Mouse (Mus musculus): ENCODE results near the gene Gsk3b. TPM values are rescaled to one million over a fixed set of nuclear protein-coding genes. Genes with fewer than 3 reads are reported as not detected.

Gsk3b gene
- polyA plus RNA-seq, 1 experiment from 2014 or later: 43.0 TPM

GRCm38 (mm10) chr16:38287357-38287756 lies 198.6 kb downstream of the Gsk3b start:
- WGBS: 60% methylated on average over 6 of the region's 6 CpGs
- H3K4me1 ChIP-seq (ENCODE audit: insufficient read depth, low read depth, low read length): no peaks in the 10 kb centered on the region
- H3K4me3 ChIP-seq (ENCODE audit: low read depth, low read length): no peak overlapping the region
- no peak overlapping the region for H3K27ac ChIP-seq (ENCODE audit: low read length)
- H3K36me3 ChIP-seq (ENCODE audit: insufficient read depth, low read length): no peaks in the 10 kb centered on the region
- TF ChIP-seq CTCF (IDR thresholded peaks at IDR 0.05): no peak
- no peak for TF ChIP-seq EP300 (IDR thresholded peaks at IDR 0.05)
- no peaks in the 10 kb centered on the region for H3K9me3 ChIP-seq (ENCODE audit: low read length)
- no peak overlapping the region for H3K4me2 ChIP-seq (replicated peaks; ENCODE audit: low read depth, low read length)
- H3K27me3 ChIP-seq (replicated peaks; ENCODE audit: insufficient read depth, low read length): no peaks in the 10 kb centered on the region
- DNase-seq (ENCODE audit: low spot score) (no peak), ATAC-seq (no peak)
- no peak overlapping the region for H3K9ac ChIP-seq (replicated peaks; ENCODE audit: low read depth)

DNA sequence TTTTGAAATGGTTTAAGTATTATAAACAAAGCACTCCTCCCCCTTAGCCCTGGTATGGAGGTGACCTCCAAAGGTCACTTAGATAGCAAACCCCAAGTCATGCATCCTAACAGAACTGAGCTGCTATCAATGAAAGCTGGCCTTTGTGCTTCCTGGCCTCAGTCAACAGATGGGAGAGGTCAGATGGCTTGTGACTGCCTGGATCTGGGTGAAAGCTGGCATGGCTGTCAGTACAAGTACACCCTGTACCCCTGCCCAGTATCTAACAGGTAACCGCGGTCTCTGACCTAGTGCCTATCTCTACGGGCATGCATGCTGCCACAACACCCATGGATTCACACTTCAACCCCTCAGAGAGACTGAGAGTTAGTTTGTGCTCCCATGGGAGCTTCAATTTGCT lies 199.0 kb downstream of the Gsk3b start:
- ATAC-seq: no peak
- Histone ChIP-seq H3K4me2 (replicated peaks; ENCODE audit: low read depth, low read length) (no peak overlapping the region), H3K27ac (ENCODE audit: low read length) (no peak overlapping the region), H3K9me3 (ENCODE audit: low read length) (no peaks in the 10 kb centered on the region), H3K27me3 (replicated peaks; ENCODE audit: insufficient read depth, low read length) (no peaks in the 10 kb centered on the region), H3K4me1 (ENCODE audit: insufficient read depth, low read depth, low read length) (no peaks in the 10 kb centered on the region), H3K4me3 (ENCODE audit: low read depth, low read length) (no peak overlapping the region), H3K36me3 (ENCODE audit: insufficient read depth, low read length) (no peaks in the 10 kb centered on the region), H3K9ac (replicated peaks; ENCODE audit: low read depth) (no peak overlapping the region)
- no peak for TF ChIP-seq CTCF (IDR thresholded peaks at IDR 0.05)
- TF ChIP-seq EP300 (IDR thresholded peaks at IDR 0.05): no peak
- WGBS: 66% methylated on average over 3 of the region's 3 CpGs
- DNase-seq (ENCODE audit: low spot score): no peak

DNA sequence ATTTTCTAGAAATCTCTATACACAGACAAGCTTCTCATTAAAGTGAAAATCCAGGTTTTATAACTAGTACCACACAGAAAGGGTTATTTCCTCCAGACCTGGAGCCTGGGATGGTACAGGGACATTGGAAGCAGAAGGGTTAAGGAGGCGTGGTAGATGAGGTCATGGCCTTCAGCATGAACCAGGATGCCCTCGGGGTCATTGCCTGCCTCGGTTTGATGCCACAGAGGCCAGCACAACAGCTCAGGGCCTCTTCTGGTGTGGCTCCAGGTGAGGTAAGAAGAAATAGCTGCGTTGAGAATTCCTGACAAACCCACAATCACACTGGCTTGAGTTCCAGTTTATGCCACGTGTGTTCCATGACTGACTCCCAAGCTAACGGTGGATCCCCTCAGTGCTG lies 200.1 kb downstream of the Gsk3b start:
- DNase-seq (ENCODE audit: low spot score): no peak
- 24% methylated on average over 6 of the region's 6 CpGs for whole genome bisulfite sequencing

DNA sequence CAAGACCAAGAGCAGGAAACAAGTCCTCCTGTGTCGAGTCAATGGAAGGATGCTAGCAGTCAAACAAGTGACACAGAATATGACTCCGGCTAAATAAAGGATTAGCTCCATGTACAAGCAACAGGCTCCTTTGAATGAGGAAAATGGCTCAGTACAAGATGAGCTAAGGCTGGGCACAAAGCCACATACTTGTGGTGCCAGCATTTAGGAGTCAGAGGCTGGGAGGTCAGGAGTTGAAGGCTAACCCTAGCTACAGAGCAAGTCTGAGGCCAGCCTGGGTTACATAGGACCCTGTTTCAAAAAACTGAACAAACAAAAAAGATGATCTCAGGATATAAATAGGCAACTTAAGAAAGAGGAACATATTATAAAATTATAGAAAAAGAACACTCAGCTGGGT lies 201.3 kb downstream of the Gsk3b start:
- Histone ChIP-seq H3K4me3 (ENCODE audit: low read depth, low read length) (no peak overlapping the region), H3K4me2 (replicated peaks; ENCODE audit: low read depth, low read length) (no peak overlapping the region), H3K27me3 (replicated peaks; ENCODE audit: insufficient read depth, low read length) (no peaks in the 10 kb centered on the region), H3K27ac (ENCODE audit: low read length) (no peak overlapping the region), H3K9ac (replicated peaks; ENCODE audit: low read depth) (no peak overlapping the region), H3K9me3 (ENCODE audit: low read length) (no peaks in the 10 kb centered on the region), H3K36me3 (ENCODE audit: insufficient read depth, low read length) (no peaks in the 10 kb centered on the region), H3K4me1 (ENCODE audit: insufficient read depth, low read depth, low read length) (no peaks in the 10 kb centered on the region)
- 47% methylated on average over 2 of the region's 2 CpGs for whole genome bisulfite sequencing
- TF ChIP-seq EP300 (IDR thresholded peaks at IDR 0.05) (no peak), CTCF (IDR thresholded peaks at IDR 0.05) (no peak)
- ATAC-seq (no peak), DNase-seq (ENCODE audit: low spot score) (no peak)

More for the DNA sequence above, 200.1 kb downstream of the Gsk3b start:
- no peaks in the 10 kb centered on the region for H3K36me3 ChIP-seq (ENCODE audit: insufficient read depth, low read length)
- H3K27me3 ChIP-seq (replicated peaks; ENCODE audit: insufficient read depth, low read length): no peaks in the 10 kb centered on the region
- no peak overlapping the region for H3K27ac ChIP-seq (ENCODE audit: low read length)
- H3K4me1 ChIP-seq (ENCODE audit: insufficient read depth, low read depth, low read length): no peaks in the 10 kb centered on the region
- ATAC-seq: no peak
- no peak overlapping the region for H3K9ac ChIP-seq (replicated peaks; ENCODE audit: low read depth)
- no peak overlapping the region for H3K4me2 ChIP-seq (replicated peaks; ENCODE audit: low read depth, low read length)
- no peaks in the 10 kb centered on the region for H3K9me3 ChIP-seq (ENCODE audit: low read length)
- TF ChIP-seq EP300 (IDR thresholded peaks at IDR 0.05) (no peak), CTCF (IDR thresholded peaks at IDR 0.05) (no peak)
- H3K4me3 ChIP-seq (ENCODE audit: low read depth, low read length): no peak overlapping the region

GRCm38 (mm10) chr16:38294685-38295348 lies 206.0 kb downstream of the Gsk3b start, which contains the start of gene Nr1i2:
TSS of gene Nr1i2 (minus strand) at chr16:38294824.
- Histone ChIP-seq H3K4me3 (ENCODE audit: low read depth, low read length) (no peak within 1 kb of the TSS), H3K4me1 (ENCODE audit: insufficient read depth, low read depth, low read length) (no peaks in the 10 kb centered on the region), H3K36me3 (ENCODE audit: insufficient read depth, low read length) (no peaks in the 10 kb centered on the region), H3K27ac (ENCODE audit: low read length) (no peak within 1 kb of the TSS), H3K9me3 (ENCODE audit: low read length) (no peaks in the 10 kb centered on the region), H3K4me2 (replicated peaks; ENCODE audit: low read depth, low read length) (no peak within 1 kb of the TSS), H3K27me3 (replicated peaks; ENCODE audit: insufficient read depth, low read length) (no peaks in the 10 kb centered on the region), H3K9ac (replicated peaks; ENCODE audit: low read depth) (no peak within 1 kb of the TSS)
- TF ChIP-seq EP300 (IDR thresholded peaks at IDR 0.05) (no peak), CTCF (IDR thresholded peaks at IDR 0.05) (no peak)
- 37% methylated on average over 7 of the region's 7 CpGs for WGBS
- DNase-seq (ENCODE audit: low spot score) (peak; percentile 65), ATAC-seq (peak; percentile 37)

DNA sequence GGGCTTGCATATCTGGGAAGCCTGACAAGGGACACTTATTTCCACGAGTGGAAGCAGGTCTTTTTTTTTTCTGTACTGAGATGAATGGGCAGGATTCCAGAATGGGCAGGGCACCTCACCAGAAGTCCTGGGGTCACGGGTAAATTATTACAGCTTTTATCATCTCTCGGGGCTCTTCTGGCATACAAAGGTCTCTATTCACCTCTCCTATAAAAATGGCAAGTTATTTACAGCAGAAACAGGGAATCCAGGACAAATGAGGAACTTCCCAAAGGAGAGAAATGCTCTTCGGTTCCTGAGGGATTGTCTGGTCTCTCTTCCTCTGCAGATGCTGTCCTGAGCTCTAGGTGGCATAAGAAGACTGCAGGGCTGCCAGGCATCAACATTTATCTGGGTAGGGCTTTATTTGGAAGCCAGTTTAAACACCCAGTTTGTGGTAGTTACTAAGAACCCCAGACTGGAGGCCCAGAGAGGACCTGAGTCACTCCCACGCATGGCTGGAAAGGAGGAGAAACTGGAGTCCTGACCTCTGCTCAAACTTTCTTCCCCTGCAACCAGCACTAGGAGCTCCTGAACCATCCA lies 206.6 kb downstream of the Gsk3b start:
- no peaks in the 10 kb centered on the region for H3K9me3 ChIP-seq (ENCODE audit: low read length)
- no peak overlapping the region for H3K4me3 ChIP-seq (ENCODE audit: low read depth, low read length)
- H3K4me1 ChIP-seq (ENCODE audit: insufficient read depth, low read depth, low read length): no peaks in the 10 kb centered on the region
- TF ChIP-seq CTCF (IDR thresholded peaks at IDR 0.05) (peak; percentile 59), EP300 (IDR thresholded peaks at IDR 0.05) (no peak)
- H3K27ac ChIP-seq (ENCODE audit: low read length): no peak overlapping the region
- H3K36me3 ChIP-seq (ENCODE audit: insufficient read depth, low read length): no peaks in the 10 kb centered on the region
- ATAC-seq (no peak), DNase-seq (ENCODE audit: low spot score) (peak; percentile 32)
- H3K9ac ChIP-seq (replicated peaks; ENCODE audit: low read depth): no peak overlapping the region
- H3K4me2 ChIP-seq (replicated peaks; ENCODE audit: low read depth, low read length): no peak overlapping the region
- H3K27me3 ChIP-seq (replicated peaks; ENCODE audit: insufficient read depth, low read length): no peaks in the 10 kb centered on the region
- 21% methylated on average over 5 of the region's 5 CpGs for WGBS

Other genes starting within 250 kb of the Gsk3b start
- gene Gm36028, start 227.9 kb upstream of the Gsk3b start, polyA plus RNA-seq (2015; fragmentation: Nextera tagmentation; extraction: Ambion mirVana): 0.61 and 0.73 TPM in 2 replicates
- 40.7 and 47.8 TPM in 2 replicates for gene Lrrc58, start 220.6 kb upstream of the Gsk3b start, polyA plus RNA-seq (2015; fragmentation: Nextera tagmentation; extraction: Ambion mirVana)
- gene Gpr156, start 172.5 kb upstream of the Gsk3b start, polyA plus RNA-seq (2015; fragmentation: Nextera tagmentation; extraction: Ambion mirVana): 0.26 and 0.32 TPM in 2 replicates
- gene Nr1i2, start 205.8 kb downstream of the Gsk3b start, polyA plus RNA-seq (2015; fragmentation: Nextera tagmentation; extraction: Ambion mirVana): 0.05 and 0.10 TPM in 2 replicates

Data from lung, postnatal 0 days (tissue).